Mouse (Mus musculus): ENCODE data around the gene Kcnk10.
"Not testable (repeated sequence)": the region's sequence is repeated elsewhere in the genome, so short reads cannot be mapped to it uniquely, and the experiment has no call there.

The Kcnk10 gene

DNA sequence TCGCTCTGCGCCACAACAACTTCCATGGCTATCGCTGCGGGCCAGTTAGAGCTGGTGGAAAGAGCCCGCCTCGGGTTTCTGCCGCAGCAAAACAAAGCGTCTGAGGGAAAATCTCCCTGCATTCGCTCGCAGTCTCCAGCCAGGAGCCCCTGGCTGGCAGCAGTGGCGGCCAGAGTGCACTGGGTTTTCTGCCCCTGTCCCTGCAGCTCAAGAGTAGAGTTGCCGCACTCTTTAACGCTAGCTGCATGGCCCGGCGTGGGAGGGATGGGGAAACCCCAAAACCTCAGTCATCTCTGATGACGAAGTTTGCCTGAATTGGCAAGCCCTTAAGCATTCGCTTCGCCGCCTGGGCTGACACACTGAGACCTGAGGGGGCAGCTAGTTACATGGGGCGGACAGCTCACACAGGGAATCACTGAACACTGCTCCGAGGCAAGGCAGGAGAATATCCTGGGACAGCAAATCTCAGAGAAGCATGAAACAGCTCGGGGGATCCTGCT, at the start of gene Kcnk10:
TSS of gene Kcnk10 (minus strand) at position 450 of the 500 bp plus-strand sequence.
- peak; percentile 33 for DNase-seq (ENCODE audit: low read depth, low spot score)

DNA sequence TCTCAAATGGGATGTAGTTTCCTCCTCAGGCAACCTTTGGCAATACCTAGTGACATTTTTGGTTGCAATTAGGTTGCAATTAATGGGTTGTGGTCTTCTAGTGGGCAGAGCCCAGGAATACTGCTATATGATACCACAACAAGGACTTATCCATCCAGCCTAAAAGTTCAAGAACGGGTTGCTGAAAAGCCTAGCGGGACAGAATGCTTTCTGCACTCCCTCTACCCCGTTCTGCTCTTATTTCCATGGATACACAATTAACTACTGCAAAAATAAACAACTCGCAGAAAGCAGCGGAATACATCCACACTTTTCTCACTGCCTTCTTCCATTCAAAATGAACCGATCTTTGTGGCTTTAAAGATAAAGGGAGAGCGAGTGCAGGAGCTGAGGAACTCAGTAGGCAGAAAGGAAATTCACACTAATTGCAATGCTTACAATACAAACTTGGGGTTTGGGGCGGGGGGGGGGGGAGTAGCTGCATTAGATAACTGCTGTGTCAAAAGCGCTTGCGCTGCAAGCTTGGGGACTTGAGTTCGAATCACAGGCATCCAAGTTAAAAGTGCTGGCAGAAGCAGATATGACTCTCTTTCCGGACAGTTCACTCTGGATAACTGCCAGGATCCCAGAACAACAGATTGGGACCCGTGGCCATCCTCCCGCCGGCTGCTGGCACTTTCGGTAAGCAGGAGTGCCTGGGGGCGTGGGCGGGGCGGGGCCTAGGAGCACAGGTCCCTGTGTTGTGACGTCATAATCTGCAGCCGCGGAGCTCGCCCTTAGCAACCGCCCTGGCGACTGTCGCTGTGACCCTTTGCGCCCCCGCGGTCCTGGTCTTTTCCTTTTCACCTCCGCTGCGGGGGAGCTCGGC, 49.5 kb upstream of the Kcnk10 start, which contains the start of gene Spata7:
TSS of gene Spata7 (plus strand) at position 766 of the 868 bp plus-strand sequence.
- peak; percentile 93 for DNase-seq (ENCODE audit: low read depth, low spot score)

DNA sequence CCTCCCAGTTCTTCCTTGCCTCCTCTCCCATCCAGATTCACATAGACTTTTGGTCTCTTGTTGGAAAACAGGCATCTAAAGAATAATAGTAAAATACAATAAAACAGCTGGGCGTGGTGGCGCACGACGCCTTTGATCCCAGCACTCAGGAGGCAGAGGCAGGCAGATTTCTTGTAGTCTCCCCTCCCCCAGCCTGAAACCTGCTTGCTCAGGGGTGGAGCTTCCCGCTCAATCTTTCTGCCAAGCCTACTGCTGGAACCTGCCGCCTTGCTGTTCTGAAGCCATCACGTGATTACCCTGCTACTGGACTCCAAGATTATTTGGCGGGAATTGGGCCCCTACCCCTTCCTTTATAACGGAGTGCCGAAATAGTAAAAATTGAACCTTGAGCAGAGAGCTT, 45.2 kb upstream of the Kcnk10 start:
- not testable (repeated sequence) for DNase-seq (ENCODE audit: low read depth, low spot score)

DNA sequence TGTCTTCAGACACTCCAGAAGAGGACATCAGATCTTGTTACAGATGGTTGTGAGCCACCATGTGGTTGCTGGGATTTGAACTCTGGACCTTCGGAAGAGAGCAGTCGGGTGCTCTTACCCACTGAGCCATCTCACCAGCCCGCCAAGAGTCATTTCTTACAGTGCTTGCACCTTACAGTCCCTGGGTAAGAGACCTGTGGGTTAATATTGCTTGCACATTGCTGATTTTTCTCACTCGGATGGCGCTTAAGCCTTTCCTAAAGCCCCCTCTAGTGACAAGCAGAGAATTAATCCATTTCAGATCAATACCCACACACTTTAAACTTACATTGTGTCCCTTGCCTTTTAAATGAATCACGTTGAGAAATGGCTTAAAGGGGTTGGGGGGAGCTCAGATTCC, 42.8 kb upstream of the Kcnk10 start:
- DNase-seq (ENCODE audit: low read depth, low spot score) = not testable (repeated sequence)

DNA sequence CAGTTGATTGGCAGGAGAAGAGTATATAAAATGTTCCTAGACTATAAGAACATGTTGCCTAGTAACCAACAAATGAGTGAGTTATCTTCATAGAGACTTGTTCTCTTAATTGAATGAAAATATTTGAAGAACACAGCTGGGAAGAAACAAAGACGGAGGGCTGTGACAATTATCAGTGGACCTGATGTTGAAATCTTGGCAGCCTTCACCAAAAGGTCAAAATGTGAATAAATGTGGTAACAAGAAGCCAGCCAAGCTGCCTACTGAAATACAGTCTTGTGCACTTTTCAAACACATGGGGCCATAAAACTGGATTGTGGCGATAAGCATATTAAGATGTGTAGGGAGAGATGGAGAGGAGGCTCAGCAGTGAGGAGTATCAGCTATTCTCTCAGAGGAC, 41.4 kb upstream of the Kcnk10 start:
- DNase-seq (ENCODE audit: low read depth, low spot score) = no peak

DNA sequence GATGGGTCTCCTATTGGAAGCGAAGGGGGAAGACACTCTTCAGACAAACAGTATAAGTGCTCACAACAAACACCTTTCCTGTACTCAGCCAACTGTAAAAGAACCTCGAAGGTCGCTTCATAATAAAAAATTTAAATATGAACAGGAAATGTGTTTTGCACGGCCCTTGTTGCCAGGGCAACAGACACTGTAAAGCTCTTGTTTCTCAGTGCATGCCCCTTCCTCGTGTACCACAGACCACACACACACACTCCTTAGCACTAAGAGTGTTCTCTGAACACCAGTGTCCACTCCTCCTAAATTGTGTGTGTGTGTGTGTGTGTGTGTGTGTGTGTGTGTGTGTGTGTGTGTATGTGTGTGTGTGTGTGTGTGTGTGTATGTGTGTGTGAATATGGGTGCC, 37.6 kb upstream of the Kcnk10 start:
- DNase-seq (ENCODE audit: low read depth, low spot score) = no peak

DNA sequence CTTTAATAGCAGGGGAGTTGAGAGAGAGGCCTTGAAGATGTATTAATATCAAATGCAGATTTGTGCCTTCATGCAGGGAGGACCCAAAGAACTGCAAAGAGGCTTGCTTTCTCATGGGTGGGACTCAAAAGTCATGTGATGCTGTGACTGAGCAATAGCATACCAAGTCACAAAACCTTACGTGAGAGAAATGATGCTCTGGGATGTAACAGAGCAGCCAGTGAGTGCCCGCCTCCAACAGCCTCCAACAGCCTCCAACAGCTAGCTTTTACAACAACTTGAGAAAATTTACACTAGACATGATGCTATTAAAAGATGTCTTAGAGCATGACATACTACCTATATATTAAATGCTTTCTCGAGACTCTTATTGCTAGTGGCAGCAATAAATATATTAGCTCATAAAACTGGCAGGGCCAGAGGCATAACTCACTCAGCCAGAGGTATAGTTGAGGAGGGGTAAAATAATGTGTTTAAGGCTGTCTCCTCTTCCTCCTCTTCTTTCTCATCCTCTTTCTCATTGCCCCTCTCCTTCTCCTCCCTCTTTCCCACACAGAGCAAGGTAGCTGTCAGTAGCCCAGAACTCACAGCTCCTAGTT, 36.9 kb upstream of the Kcnk10 start:
- DNase-seq (ENCODE audit: low read depth, low spot score) = no peak

DNA sequence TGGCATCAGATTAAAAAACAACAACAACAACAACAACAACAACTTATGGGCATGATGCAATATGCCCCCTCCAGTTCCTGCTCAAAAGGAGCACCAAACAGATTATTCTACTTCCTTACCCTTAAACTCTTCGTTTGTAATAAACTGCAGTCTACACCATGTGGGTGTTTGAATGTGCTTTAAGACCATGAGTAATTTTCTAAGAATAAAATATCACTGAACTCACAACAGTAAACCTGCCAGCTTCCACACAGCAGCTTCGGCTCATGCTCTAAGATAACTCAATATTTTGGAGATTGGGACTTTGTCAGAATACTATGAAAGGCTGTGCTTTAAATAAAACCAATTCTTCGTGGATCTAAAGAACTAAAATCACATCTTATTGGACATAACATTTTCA, 32.2 kb upstream of the Kcnk10 start:
- no peak for DNase-seq (ENCODE audit: low read depth, low spot score)

DNA sequence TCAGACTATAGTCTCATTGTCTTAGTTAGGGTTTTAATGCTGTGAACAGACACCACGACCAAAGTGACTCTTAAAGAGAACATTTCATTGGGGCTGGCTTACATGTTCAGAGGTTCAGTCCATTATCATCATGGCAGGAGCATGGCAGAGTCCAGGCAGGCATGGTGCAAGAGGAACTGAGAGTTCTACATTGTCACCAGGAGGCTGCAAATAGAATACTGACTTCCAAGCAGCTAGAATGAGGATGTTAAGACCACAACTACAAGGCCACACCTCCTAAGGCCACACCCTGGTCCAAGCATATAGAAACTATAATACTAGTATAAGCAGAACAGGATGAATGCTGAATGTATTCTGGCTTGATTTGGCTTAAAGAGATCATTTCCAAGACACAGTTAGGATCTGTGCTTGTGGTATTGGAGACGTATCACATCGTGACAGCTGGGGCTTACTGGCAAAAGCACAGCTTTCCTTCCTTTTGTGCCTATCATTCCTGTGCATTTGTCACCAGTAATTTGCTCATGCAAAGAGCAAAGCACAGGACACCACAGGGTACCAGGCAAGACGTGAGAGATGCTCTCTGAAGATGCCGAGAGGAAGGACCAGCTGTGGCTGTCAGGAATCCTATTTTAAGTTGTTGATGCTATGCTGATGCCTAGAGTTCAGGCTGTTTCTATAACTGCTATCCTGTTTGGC, 28.6 kb upstream of the Kcnk10 start:
- no peak for DNase-seq (ENCODE audit: low read depth, low spot score)

DNA sequence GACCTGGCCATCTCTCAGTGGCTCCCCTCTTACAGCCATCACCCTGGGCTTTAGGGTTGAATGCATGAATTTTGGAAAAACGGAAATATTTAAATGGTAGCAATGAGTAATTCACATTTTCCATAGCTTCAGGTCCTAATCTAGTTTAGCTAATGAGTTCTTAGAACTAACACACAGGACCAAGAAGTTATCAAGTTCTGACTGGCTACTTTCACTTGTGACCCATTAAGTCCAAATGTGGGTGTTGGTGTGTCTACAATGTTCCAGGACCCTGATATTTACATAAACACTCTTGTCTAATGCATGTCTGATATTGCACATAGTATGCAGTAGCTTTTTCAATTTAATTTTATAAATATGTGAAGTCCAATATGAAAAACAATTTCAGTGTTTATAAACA, 27.2 kb upstream of the Kcnk10 start:
- no peak for DNase-seq (ENCODE audit: low read depth, low spot score)

DNA sequence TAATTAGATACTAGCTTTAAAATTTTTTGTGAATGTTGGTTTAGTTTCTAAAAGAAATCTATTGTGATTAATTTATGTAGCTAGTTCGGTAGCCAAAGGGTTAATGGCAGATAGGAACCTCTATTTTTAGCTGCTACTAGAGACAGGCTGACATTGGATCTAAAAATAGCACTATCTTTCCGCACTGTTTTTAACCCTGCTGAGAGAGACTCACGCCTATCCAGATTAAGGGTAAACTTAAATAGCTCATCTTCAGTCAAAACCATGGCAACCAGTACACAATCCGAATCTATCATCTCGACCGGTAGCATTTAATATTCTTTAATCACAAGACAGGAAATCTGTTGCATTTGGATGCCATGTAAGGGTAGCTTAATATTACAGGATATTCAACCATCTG, 24.0 kb upstream of the Kcnk10 start:
- peak; percentile 9 for DNase-seq (ENCODE audit: low read depth, low spot score)

DNA sequence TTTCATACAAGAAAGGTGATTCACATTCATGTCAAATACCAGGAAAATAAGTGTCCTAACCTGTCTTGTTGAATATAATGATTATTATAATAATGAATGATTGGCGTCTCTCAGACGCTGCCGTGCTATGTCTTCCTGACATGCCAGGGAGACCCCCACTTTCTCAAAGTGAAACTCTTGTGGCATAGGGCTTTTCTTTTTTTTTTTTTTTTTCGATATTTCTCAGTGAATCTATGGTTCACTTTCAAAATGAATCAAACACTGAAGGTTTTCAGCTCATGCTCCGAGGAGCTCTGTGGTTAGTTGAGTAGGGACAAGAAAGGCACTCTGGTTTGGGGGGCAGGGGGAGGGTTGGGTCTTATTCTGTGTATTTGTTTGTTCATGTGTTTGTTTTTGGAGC, 22.8 kb upstream of the Kcnk10 start:
- no peak for DNase-seq (ENCODE audit: low read depth, low spot score)

DNA sequence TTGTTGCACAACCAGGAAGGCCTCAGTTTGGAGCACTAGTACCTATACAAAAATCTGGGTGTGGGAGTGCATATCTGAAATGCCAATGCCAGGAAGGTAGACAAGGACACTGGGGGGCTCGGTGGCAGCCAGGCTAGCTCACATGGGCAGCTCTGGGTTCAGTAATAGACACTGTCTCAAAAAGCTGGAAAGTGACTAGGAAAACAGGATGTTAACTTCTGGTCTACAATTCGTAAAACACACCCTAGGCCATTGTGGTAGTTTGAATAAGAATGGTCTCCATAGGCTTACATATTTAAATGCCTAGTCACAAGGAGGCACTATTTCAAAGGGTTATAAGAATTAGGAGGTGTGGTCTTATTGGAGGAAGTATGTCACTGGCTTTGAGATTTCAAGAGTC, 12.9 kb upstream of the Kcnk10 start:
- DNase-seq (ENCODE audit: low read depth, low spot score) = no peak

DNA sequence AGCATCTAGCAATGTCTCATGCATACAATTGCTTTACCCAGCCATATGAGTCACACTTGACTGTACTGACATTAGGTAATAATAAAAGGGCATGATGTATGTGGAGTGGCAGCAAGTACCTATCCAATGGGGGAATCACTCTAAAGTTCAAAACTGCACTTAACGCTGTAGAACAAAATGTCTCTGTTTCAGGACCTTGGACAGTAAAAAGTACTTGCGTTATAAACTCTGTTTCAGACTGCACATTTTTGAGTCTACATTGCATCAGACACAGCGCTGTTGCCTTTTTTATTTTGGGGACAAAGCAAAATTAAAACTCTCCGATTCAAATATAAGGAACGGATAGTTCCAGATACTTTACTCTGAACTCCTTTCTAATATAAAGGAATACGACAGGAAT, 10.5 kb upstream of the Kcnk10 start:
- DNase-seq (ENCODE audit: low read depth, low spot score) = peak; percentile 43

DNA sequence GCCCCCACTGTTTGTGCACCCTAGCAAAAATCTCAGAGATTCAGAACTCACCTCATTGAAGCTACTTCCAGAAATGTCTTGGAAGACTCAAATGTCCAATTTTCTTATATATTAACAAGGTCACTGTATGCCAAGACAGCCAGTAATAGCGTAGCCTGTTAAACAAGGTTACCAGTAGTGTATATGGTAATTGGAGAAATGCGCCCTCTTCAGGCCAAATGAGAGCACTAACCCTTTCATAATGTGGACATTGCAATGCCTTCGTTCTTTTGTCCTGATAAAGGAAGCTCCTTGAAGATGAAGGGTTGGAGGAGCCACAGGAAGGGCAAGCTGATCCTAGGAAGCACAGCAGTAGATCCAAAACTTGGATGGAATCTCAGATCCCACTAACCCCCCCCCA, 7.2 kb upstream of the Kcnk10 start:
- peak; percentile 20 for DNase-seq (ENCODE audit: low read depth, low spot score)

DNA sequence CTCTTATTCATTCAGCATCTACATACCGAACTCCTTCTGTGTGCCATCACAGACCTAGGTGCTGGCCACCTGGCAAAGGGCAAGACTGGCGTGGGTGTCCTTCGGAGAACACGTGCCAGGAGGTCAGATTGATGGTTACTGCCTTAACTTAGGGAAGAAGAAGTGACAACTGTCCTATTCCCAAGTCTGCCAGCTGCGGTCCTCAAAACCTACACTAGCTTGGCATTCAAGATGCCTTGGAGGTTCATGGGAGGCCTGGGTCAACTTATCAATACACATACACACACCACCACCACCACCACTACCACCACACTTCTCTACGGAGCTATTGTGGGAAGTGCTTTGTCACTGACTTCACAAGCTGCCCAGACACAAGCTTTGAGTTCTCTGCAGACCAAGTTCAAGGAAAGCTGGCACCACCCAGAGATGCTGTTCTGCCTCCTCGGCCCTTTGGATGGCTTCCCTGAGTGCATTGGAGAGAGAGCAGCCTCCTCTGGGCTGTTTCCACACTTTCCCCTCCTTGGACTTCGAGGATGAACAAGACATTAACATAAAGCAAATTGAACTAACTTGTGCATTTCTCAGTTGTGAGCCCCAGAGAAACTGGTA, 2.1 kb downstream of the Kcnk10 start:
- DNase-seq (ENCODE audit: low read depth, low spot score) = no peak

DNA sequence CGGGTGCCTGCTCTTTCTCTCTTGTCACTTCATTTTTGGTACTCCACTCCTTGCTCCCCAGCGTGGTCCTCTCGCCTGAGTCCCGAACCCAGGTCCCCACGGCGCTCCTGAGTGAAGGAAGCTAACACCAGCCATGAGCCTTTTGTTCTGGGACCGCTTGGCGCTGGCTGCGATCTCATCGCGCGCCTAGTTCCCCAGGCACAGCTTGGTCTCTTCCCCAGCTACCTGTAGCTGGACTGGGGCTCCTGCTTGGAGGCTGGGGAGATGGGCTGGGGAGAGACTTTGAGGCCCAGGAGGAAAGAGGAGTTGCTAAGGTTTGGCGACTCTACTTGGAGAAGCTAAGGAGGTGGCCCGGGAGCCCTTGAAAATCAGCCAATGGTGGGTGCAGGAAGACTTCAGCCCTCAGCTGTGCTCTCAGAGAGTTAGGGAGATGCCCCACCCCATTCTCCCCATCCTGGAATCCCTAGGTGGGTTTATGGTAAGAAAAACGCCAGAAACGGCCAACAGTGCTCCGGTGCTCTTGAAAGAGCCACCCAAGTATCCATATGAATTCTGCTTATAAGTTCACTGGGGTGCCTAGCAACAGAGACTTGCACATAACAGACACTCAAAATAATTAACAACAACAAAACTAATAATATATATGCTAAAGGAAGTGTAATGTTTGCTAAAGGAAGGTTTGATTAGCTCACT, 2.8 kb downstream of the Kcnk10 start:
- DNase-seq (ENCODE audit: low read depth, low spot score) = no peak

DNA sequence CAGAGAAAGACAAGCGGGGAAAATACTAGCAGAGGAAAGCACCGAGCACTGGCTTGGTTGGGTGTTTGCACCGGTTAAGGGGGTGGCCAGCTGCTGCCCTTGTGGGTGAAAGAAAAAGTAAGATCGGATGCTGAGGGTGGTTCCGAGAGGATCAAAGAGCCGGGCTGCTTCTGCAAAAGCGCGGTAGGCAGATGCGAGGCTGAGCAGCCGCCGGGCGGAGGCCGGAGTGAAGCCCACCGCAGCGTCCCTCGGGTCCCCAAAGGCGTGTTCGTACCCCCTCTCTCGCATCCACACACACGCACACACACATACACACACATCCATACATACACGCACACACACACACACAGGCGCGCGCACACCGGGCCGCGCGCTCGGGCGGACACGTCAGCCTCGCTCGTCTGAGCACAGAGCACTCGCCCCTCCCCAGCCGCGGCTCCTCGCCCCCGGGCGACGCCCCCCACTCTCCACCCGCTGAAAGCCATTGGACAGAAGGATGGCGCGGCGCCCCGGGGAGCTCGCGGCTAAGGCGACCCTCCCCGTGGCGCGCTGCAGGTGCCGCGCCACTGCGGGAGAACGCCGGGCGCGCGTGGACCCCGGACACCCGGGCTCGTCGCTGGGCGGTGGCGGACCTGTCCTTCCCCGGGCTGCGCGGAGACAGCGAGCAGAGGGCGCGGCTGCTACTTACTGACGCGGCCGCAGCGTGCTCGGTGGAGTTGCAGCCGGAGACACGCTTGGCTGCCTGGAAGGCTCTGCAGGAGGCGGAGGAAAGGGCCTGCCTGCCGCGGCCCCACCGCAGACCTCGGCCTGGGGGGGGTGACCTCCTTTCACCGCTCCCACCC, 3.5 kb downstream of the Kcnk10 start:
- DNase-seq (ENCODE audit: low read depth, low spot score) = peak; percentile 76

DNA sequence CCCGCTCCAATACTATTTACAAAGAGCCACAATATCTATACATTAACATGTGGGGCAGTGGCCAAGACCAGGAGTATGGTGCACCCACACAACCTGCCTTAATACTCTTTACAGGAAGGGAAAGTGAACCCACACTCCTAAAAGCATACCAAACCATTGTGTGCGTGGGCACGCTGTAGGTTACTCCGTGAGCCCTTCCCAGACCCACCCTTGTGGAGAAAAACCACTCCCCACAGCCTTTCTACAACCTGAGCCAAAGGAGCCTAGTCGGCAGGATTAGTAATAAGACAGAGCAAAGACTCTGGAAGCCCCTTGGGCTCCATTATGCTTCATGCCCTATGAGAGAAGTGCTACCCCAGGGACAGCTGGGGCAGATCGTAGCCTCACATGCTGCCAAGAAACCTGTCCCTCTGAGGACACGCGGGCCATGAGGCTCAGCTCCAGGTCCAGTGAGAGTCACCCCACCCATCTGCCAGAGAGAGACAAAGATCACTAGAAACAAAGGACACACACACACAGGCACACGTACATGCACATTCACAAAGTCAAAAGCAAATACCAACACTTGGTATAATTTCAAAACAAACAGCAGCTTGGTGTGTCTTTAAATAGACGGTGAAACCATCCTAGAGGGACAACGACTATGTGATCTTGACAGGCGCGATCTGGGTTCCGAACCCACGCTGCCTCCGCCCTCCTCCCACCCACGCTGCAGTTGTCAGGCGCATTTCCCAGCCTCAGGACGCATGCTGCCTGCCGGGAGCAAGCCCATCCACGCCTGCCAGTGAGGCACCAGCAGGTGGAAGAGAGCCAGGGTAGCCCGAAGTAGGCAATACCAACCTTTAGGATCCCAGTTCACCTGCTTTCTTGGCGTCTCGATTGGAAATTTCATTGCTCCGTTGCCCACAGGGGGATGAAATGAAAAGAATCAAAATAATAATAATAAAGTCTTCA, 4.5 kb downstream of the Kcnk10 start:
- DNase-seq (ENCODE audit: low read depth, low spot score) = peak; percentile 15
